Mouse (Mus musculus) midbrain, embryonic 13.5 days (tissue): ENCODE measurements around the gene Prkca. TPM values are rescaled to one million over a fixed set of nuclear protein-coding genes. Genes with fewer than 3 reads are reported as not detected.

Source experiments
- ATAC-seq: fragments of 200-750 bp; cut with Nextera tagmentation; 2 replicates; pipeline ENCODE4 v1.8.0; 2017; ENCODE audit warnings: mild to moderate bottlenecking, moderate TSS enrichment, moderate library complexity
- H3K27ac ChIP-seq: fragments of 300-500 bp; sonication (generic); 2 replicates; pipeline ENCODE4 v1.5.1; 2015; ENCODE audit warnings: inconsistent platforms, mild to moderate bottlenecking, moderate library complexity
- H3K27me3 ChIP-seq: fragments of 300-500 bp; sonication (generic); 2 replicates; pipeline ENCODE4 v1.6.1; 2015; ENCODE audit warnings: mild to moderate bottlenecking, inconsistent platforms
- H3K36me3 ChIP-seq: fragments of 300-500 bp; sonication (generic); 2 replicates; pipeline ENCODE4 v1.6.1; 2015; ENCODE audit warnings: mild to moderate bottlenecking, inconsistent platforms
- H3K4me1 ChIP-seq: fragments of 300-500 bp; sonication (generic); replicated peaks from 2 replicates; pipeline ENCODE4 v1.6.1; 2015; ENCODE audit warnings: inconsistent platforms
- H3K4me2 ChIP-seq: fragments of 300-500 bp; sonication (generic); replicated peaks from 2 replicates; pipeline ENCODE4 v1.6.1; 2015; ENCODE audit warnings: moderate library complexity, mild to moderate bottlenecking, inconsistent platforms
- H3K4me3 ChIP-seq: fragments of 300-500 bp; sonication (generic); replicated peaks from 2 replicates; pipeline ENCODE4 v1.5.1; 2015; ENCODE audit warnings: mild to moderate bottlenecking, inconsistent platforms
- H3K9ac ChIP-seq: fragments of 300-500 bp; sonication (generic); replicated peaks from 2 replicates; pipeline ENCODE4 v1.6.1; 2015; ENCODE audit warnings: mild to moderate bottlenecking, inconsistent platforms
- H3K9me3 ChIP-seq: fragments of 300-500 bp; sonication (generic); 2 replicates; pipeline ENCODE4 v1.6.1; 2016; ENCODE audit warnings: mild to moderate bottlenecking, inconsistent platforms
- WGBS: fragments of 180-500 bp; shearing (Covaris S2); methylation state at CpG from one replicate; pipeline ENCODE4 v1.1.7; 2015; 5-methylcytosine and 5-hydroxymethylcytosine counted together
- polyA plus RNA-seq: library from polyadenylated mRNA; unstranded; fragments of >200 nt; fragmentation: Nextera tagmentation; extraction: Ambion mirVana; gene quantifications from 2 replicates; pipeline ENCODE4 v1.2.1, GENCODE M21; 2015

Prkca gene
- polyA plus RNA-seq, 1 experiment from 2014 or later: 3.3 TPM

DNA sequence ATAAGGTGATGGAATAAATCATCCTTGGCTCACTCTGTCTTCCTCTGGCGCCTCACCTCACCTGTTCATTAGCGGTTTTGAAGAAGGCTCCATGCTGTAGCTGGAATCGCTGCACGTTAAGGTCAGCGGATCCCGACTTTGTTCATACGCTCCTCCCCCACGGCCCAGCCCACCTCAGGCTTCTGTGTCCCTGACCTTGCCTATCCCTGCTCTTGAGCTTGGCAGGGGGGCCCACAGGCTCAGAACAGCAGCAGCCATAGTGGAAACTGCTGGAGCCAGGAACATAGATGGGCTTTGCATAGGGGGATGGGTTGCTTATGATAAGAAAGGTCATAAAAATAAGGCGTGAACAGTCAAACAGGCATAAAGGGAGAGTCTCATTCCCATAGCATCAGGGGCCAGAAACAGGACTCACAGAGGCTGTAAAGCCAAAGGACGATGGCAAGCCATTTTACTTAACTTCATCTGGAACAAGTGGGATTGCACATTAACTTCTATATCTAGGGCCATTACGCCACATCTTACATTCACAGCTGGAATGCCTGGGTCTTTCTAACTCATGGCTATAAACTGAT is 102.7 kb downstream of the Prkca start:
- H3K4me1 ChIP-seq: peaks cover 22% of the 10 kb centered on the region
- no peaks in the 10 kb centered on the region for H3K9me3 ChIP-seq
- 75% methylated on average over 11 of the region's 11 CpGs for WGBS
- H3K4me2 ChIP-seq: no peak overlapping the region
- H3K36me3 ChIP-seq: no peaks in the 10 kb centered on the region
- H3K4me3 ChIP-seq: no peak overlapping the region
- H3K27ac ChIP-seq: no peak overlapping the region
- no peak overlapping the region for H3K9ac ChIP-seq
- ATAC-seq: no peak
- H3K27me3 ChIP-seq: no peaks in the 10 kb centered on the region

DNA sequence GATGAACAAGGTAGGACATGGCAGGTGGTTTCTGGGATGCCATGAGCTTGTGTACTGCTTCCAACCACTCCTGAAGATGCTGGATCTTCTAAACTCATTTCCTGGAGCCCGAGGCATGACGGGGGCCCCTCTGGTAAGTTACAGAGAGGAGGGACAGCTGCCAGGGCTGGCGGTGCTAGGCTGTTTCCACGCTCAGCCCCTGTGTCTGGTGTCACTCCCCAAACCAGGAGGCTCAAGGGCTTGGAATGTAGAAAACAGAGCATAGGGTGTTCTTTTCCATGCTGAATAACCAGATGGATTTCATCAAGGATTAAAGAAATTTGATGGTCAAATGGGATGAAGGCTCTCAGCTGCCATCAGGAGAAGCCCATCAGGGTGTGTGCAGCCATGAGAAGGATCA is 104.6 kb downstream of the Prkca start:
- 87% methylated on average over 4 of the region's 4 CpGs for WGBS
- Histone ChIP-seq H3K27me3 (no peaks in the 10 kb centered on the region), H3K4me1 (peaks cover 22% of the 10 kb centered on the region), H3K9ac (no peak overlapping the region), H3K9me3 (no peaks in the 10 kb centered on the region), H3K4me2 (no peak overlapping the region), H3K36me3 (no peaks in the 10 kb centered on the region), H3K27ac (no peak overlapping the region), H3K4me3 (no peak overlapping the region)
- no peak for ATAC-seq

DNA sequence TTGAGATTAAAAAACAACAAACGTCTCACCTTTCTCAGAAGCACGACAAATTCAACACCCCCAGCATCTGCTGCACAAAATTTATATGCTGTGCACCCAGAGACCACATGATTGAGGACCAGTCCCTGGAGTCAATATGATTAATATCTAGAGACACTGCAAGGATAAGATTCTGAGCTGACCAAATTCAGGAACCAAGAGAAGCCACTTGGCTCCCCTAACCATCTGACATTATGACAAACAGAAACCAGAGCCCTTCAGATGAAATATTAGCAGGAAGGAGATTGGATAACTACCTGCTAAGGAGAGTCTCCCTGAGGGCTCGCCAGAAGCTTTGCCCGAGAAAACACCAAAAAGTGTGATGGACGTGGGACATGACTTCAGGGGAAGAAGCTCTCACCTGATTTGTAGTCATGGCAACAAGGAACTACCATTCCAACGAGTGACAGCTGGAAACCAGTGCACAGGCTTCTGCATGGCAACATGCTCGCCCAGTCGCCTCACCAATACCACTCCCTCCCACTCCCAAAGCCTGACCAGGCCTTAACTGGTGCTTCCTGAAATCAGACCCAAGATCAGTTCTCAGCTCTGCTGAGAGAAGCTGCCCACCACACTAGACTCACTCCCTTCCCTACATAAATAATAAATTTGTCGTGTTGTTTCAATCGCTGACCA is 106.8 kb downstream of the Prkca start:
- no peak overlapping the region for H3K9ac ChIP-seq
- no peaks in the 10 kb centered on the region for H3K36me3 ChIP-seq
- peaks cover 22% of the 10 kb centered on the region for H3K4me1 ChIP-seq
- no peak overlapping the region for H3K4me3 ChIP-seq
- H3K9me3 ChIP-seq: no peaks in the 10 kb centered on the region
- H3K27me3 ChIP-seq: no peaks in the 10 kb centered on the region
- 62% methylated on average over 10 of the region's 10 CpGs for WGBS
- no peak overlapping the region for H3K27ac ChIP-seq
- H3K4me2 ChIP-seq: no peak overlapping the region
- no peak for ATAC-seq

DNA sequence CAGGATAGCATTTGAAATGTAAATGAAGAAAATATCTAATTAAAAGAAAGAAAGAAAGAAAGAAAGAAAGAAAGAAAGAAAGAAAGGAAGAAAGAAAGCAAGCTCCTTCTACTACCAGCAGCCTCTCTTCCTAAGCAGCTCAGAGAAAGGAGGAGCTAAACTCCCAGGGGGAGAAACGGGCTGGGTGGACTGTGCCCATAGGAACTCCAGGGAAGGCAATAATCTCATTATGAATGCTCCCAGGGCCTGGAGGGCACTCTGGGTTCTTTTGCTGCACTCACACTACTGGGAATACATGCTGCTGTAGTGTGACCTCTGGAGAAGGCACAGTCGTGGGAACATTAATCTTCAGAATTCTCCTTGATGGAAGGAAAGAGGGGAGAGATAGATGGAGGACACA is 107.5 kb downstream of the Prkca start:
- Histone ChIP-seq H3K4me1 (peaks cover 22% of the 10 kb centered on the region), H3K4me3 (no peak overlapping the region), H3K9me3 (no peaks in the 10 kb centered on the region), H3K27ac (no peak overlapping the region), H3K27me3 (no peaks in the 10 kb centered on the region), H3K4me2 (no peak overlapping the region), H3K9ac (no peak overlapping the region), H3K36me3 (no peaks in the 10 kb centered on the region)
- 7% methylated on average over 2 of the region's 2 CpGs for WGBS
- ATAC-seq: no peak

DNA sequence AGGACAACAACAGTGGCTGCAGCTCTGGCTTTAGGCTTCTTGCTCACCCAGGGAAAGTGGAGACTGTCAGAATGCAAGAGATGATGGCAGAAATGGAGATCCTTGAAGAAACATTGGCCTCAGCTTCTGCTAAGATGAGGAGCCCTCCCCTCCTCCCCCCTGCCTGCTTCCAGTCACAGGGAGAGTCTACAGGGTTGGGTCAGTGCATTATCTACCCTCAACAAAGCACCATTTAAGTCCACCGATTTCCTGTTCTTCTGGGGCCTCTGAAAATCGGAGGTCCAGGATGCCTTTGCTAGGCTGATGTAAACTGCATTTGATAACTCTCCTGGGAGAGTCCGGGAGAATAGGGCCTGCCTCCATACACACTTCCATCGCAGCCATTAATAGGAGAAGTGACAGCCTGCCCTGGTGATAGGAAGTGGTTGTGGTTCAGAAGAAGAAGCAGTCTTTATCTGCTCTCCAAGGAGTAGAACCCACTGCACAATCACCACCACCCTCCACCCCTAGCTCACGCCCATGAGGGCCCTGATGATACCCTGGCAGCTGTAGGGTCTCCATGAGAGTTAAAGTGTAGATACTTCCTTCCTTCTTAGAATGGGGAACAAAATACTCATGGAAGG is 108.5 kb downstream of the Prkca start:
- WGBS: 87% methylated on average over 5 of the region's 5 CpGs
- Histone ChIP-seq H3K9me3 (no peaks in the 10 kb centered on the region), H3K9ac (no peak overlapping the region), H3K4me3 (no peak overlapping the region), H3K4me1 (peaks cover 22% of the 10 kb centered on the region), H3K36me3 (no peaks in the 10 kb centered on the region), H3K4me2 (no peak overlapping the region), H3K27ac (no peak overlapping the region), H3K27me3 (no peaks in the 10 kb centered on the region)
- no peak for ATAC-seq

DNA sequence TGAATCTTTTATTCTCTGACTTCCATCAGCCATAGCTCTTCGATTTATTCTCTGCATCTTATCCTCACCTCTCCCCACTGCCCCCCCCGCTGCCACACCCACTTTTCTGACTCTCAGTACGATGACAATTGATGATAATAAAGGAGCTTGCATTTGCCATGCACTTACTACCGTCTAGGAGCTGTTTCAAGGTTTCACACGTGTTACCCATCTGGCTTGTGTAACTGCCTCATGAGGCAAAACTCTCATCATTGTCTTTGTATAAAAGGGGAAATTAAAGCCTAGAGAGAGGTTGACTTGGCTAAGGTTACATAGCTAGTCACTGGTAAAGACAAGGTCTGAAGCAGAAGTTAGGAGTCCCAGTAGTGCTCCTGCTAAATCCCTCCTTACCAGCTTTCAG is 110.7 kb downstream of the Prkca start:
- no peak for ATAC-seq
- H3K9me3 ChIP-seq: no peaks in the 10 kb centered on the region
- H3K27ac ChIP-seq: no peak overlapping the region
- H3K36me3 ChIP-seq: no peaks in the 10 kb centered on the region
- no peak overlapping the region for H3K9ac ChIP-seq
- WGBS: 74% methylated on average over 5 of the region's 5 CpGs
- no peak overlapping the region for H3K4me2 ChIP-seq
- no peaks in the 10 kb centered on the region for H3K27me3 ChIP-seq
- H3K4me1 ChIP-seq: peaks cover 15% of the 10 kb centered on the region
- H3K4me3 ChIP-seq: no peak overlapping the region

DNA sequence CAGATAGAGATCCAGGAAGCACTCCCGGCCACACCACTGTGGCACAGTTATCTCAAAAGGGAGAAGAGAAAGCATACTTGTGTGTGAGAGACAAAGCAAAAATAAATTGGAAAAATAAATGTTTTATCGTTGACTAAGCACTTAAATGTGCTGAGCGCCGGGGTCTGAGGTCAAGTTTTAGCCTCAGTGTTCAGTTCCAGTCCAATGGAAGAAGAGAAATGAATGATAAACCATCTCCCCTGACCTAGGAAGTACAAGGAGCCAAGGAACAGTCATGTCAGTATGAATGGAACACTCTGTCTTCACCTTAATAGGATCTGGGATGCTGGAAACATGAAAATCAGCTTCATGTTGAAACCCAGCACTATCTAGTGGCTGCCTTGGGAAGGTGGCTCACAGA is 113.6 kb downstream of the Prkca start:
- H3K4me1 ChIP-seq: no peaks in the 10 kb centered on the region
- no peak overlapping the region for H3K9ac ChIP-seq
- no peaks in the 10 kb centered on the region for H3K9me3 ChIP-seq
- no peaks in the 10 kb centered on the region for H3K36me3 ChIP-seq
- H3K4me2 ChIP-seq: no peak overlapping the region
- 96% methylated on average over 4 of the region's 4 CpGs for WGBS
- no peak overlapping the region for H3K4me3 ChIP-seq
- H3K27me3 ChIP-seq: no peaks in the 10 kb centered on the region
- ATAC-seq: no peak
- H3K27ac ChIP-seq: no peak overlapping the region

DNA sequence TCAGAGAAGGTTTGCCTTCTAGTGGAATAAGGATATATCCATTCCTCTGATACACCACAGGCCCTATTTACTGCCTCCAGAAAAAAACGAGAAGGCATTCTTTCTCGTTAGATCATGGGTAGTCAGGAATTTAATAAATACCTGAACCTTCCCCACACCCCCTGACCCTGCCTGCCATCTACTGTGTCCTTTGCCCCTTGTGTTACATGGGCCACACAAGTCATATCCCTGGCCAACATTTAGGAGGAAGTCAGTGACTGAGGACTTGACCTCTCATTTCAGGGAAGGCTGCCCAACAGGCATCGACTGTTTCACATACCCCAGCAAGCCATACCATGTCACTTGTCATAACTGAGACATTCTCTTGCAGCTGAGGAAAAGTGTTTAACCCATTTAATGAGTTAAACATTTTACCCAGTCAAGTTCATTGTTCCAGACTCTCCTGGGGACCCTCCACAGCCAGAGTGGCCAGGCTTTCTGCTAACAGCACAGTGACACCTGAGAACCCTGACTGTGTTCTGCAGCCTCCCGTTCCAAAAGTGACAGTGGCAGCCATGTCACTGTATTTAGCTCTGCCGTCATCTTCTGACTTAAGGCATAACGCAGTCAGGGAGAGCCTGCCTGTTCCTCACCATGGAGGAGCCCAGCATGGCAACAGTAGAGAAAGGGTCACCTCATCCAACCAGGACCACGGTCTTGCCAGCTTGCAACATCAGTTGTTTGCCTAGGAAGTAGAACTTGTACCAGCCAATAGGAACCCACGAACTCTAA is 114.4 kb downstream of the Prkca start:
- Histone ChIP-seq H3K27ac (no peak overlapping the region), H3K9ac (no peak overlapping the region), H3K4me3 (no peak overlapping the region), H3K27me3 (no peaks in the 10 kb centered on the region), H3K4me1 (peaks cover 6% of the 10 kb centered on the region), H3K36me3 (no peaks in the 10 kb centered on the region), H3K9me3 (no peaks in the 10 kb centered on the region), H3K4me2 (no peak overlapping the region)
- WGBS: 85% methylated on average over 8 of the region's 8 CpGs
- no peak for ATAC-seq

DNA sequence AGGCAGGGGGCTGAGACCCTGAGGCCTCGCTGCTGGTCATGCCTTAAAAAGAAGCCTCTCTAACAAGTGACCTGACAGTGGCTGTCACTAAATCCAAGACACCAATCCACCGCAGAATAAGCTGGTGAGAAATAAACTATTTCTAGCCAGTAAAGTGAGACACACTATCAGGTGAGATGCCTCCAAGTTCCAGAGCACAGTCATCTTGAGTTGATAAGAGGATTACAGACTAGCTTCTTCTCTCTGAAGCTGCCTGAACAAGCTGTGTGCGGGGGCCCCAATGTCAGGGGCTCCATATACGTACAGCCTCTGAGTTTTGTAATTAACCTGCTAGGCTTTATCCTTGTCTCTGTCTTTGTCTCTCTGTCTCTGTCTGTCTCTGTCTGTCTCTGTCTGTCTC is 115.2 kb downstream of the Prkca start:
- Histone ChIP-seq H3K36me3 (no peaks in the 10 kb centered on the region), H3K27ac (no peak overlapping the region), H3K4me2 (no peak overlapping the region), H3K9me3 (no peaks in the 10 kb centered on the region), H3K4me1 (peaks cover 15% of the 10 kb centered on the region), H3K27me3 (no peaks in the 10 kb centered on the region), H3K9ac (no peak overlapping the region), H3K4me3 (no peak overlapping the region)
- ATAC-seq: no peak
- 80% methylated on average over 4 of the region's 4 CpGs for WGBS

DNA sequence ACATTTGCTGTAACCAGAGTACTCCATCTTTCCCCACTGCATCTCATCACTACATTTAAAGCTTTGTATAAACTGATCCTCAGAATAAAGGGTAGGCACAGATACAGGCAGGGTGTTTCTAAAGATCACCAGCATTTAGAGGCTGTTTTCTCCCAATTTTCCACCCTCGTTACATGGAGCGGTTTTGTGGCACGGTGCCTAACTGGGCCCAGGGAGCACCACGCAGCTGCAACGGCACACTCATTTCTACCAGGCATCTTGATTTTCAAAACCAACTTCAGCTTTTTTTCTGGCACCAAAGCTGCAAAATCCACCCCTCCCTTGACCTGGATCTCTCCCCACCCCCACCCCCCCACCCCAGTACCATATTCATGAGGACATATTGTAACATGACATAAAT is 117.5 kb downstream of the Prkca start:
- H3K9me3 ChIP-seq: no peaks in the 10 kb centered on the region
- H3K4me2 ChIP-seq: no peak overlapping the region
- H3K9ac ChIP-seq: no peak overlapping the region
- H3K27me3 ChIP-seq: no peaks in the 10 kb centered on the region
- H3K36me3 ChIP-seq: no peaks in the 10 kb centered on the region
- ATAC-seq: no peak
- no peak overlapping the region for H3K4me3 ChIP-seq
- no peak overlapping the region for H3K27ac ChIP-seq
- peaks cover 25% of the 10 kb centered on the region for H3K4me1 ChIP-seq
- WGBS: 82% methylated on average over 5 of the region's 5 CpGs

DNA sequence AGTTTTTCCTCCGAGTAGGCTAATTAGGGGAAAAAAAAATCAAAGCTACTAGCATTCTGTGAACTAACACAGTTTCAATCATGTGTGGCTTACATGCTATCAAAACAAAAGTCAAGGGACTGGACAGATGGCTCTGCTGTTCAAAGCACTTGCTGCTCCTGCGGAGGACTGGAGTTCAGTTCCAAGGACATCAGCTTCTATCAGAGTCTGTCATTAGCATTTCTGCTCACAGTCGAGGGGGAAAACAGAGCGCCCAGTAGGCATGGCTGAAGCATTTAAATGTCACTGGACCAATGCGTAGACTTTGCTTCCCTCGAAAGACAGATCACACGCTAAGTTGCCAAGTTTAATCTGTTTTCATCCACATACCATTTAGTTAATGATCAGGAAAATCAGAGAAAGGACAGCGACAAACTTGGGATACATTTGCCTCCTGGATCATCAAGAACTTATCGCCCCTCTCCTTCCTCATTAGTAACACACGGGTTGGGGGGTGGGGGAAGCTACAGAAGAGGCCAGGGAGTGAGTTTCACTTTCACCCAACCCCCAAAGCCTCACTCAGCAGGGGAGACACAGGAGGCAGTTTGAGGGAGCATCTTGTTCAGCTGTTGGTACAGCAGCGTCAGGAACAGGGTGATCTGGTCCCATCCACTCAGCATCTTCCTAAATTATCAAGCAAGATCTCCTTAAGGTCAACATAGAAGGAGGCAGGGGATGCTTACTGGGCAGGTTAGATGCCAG is 119.3 kb downstream of the Prkca start:
- Histone ChIP-seq H3K4me2 (no peak overlapping the region), H3K27ac (0 out of 2 replicates have a peak overlapping the region, but pooled peaks have one; percentile 35), H3K4me1 (peaks cover 25% of the 10 kb centered on the region), H3K36me3 (no peaks in the 10 kb centered on the region), H3K4me3 (no peak overlapping the region), H3K9me3 (no peaks in the 10 kb centered on the region), H3K27me3 (0 out of 2 replicates have a peak, but pooled peaks cover 3% of the 10 kb centered on the region), H3K9ac (no peak overlapping the region)
- 38% methylated on average over 11 of the region's 11 CpGs for WGBS
- ATAC-seq: no peak
